Mouse (Mus musculus) retina, adult 2 months (tissue): ENCODE data around the gene Rab19.
"Not testable (repeated sequence)": the region's sequence is repeated elsewhere in the genome, so short reads cannot be mapped to it uniquely, and the experiment has no call there.

ENCODE experiments used
- DNase-seq: peaks from one replicate; pipeline ENCODE4 v3.0.0-alpha.2; 2012; ENCODE audit warnings: low read depth, low spot score

The Rab19 gene

GRCm38 (mm10) chr6:39430722-39431121 lies 49.7 kb downstream of the Rab19 start:
- no peak for DNase-seq

- DNase-seq: no peak
These were observed 52.2 kb downstream of the Rab19 start for GRCm38 (mm10) chr6:39433174-39433573.

- DNase-seq: no peak
These were observed 52.7 kb downstream of the Rab19 start for GRCm38 (mm10) chr6:39433701-39434100.

- DNase-seq: no peak
These were observed 53.3 kb downstream of the Rab19 start for GRCm38 (mm10) chr6:39434111-39434885.

- DNase-seq: no peak
These were observed 54.0 kb downstream of the Rab19 start for GRCm38 (mm10) chr6:39434886-39435492.

GRCm38 (mm10) chr6:39435875-39436274 lies 54.9 kb downstream of the Rab19 start:
- DNase-seq: no peak

GRCm38 (mm10) chr6:39437519-39437918 lies 56.5 kb downstream of the Rab19 start:
- DNase-seq: not testable (repeated sequence)
